Mouse (Mus musculus) bone marrow macrophage, adult 2 months (primary cell): ENCODE results near the gene Mrgprb3. TPM values are rescaled to one million over a fixed set of nuclear protein-coding genes. Genes with fewer than 3 reads are reported as not detected.

Experiments used
- H3K27ac ChIP-seq: 2 replicates; pipeline ENCODE4 v1.5.1; 2012; ENCODE audit warnings: low read depth, low read length; ENCODE audit not compliant: insufficient read depth
- H3K4me1 ChIP-seq: 2 replicates; pipeline ENCODE4 v1.6.1; 2012; ENCODE audit warnings: low read length; ENCODE audit not compliant: control insufficient read depth, insufficient read depth
- H3K4me3 ChIP-seq: 2 replicates; pipeline ENCODE4 v1.5.1; 2012; ENCODE audit warnings: mild to moderate bottlenecking, low read length, moderate library complexity; ENCODE audit not compliant: insufficient read depth
- CTCF ChIP-seq: IDR thresholded peaks from 2 replicates; pipeline ENCODE4 v1.5.1; 2012; ENCODE audit warnings: low read depth, mild to moderate bottlenecking, low read length, moderate library complexity
- POLR2A ChIP-seq: IDR thresholded peaks from 2 replicates; pipeline ENCODE4 v1.6.1; 2012; ENCODE audit warnings: mild to moderate bottlenecking, low read depth, low read length, borderline replicate concordance
- polyA plus RNA-seq: library from polyadenylated mRNA; stranded (reverse); fragments of >200 nt; gene quantifications from 2 replicates; pipeline ENCODE4 v1.2.4, GENCODE M21; 2012; ENCODE audit not compliant: missing spikeins, insufficient read depth, insufficient read length

The Mrgprb3 gene
- polyA plus RNA-seq, result not detected in 2 replicates

DNA sequence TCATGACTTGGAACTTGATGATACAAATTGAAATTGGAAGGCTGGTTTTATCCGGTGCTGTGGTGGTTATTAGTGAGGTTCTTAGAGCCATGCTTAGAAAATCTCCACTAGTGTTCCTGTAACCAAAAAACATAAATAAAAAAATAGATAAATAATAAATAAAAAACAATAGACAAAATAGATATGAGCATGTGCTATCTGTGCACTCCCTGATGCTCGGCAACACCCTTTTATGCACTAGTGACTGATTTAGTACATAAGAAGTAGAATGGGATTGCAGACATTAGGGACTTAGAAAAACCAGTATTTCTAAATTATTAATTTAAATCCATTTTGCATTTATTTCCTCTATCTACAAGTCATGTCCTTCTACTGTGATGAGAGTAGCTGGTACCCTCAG is at the start of gene Mrgprb3:
TSS of gene Mrgprb3 (minus strand) at position 101 of the 400 bp plus-strand sequence.
- Histone ChIP-seq H3K4me1 (no peaks in the 10 kb centered on the region), H3K4me3 (no peak within 1 kb of the TSS)
- TF ChIP-seq CTCF, result no peak
- no peak for TF ChIP-seq POLR2A

More for the DNA sequence above, at the start of gene Mrgprb3:
- H3K27ac ChIP-seq, result no peak within 1 kb of the TSS

Other genes with a start within 250 kb of the Mrgprb3 start
- not detected in 2 replicates for gene Mrgprb1, start 187.5 kb downstream of the Mrgprb3 start, polyA plus RNA-seq
- gene Mrgprx2, start 144.5 kb downstream of the Mrgprb3 start, polyA plus RNA-seq, result not detected in 2 replicates
- gene Mrgprb2, start 85.7 kb downstream of the Mrgprb3 start, polyA plus RNA-seq, result not detected in 2 replicates
- 17.9 and 18.7 TPM in 2 replicates for gene Zdhhc13, start 145.2 kb upstream of the Mrgprb3 start, polyA plus RNA-seq
- not detected in 2 replicates for gene Csrp3, start 204.2 kb upstream of the Mrgprb3 start, polyA plus RNA-seq
- gene E2f8, start 237.8 kb upstream of the Mrgprb3 start, polyA plus RNA-seq, result 18.3 and 21.1 TPM in 2 replicates